Mouse (Mus musculus): ENCODE results near the gene Trim30a. TPM values are rescaled to one million over a fixed set of nuclear protein-coding genes. Genes with fewer than 3 reads are reported as not detected.
"Not testable (repeated sequence)": the region's sequence is repeated elsewhere in the genome, so short reads cannot be mapped to it uniquely, and the experiment has no call there.

Trim30a gene
- 10.3 and 16.8 TPM in 2 replicates for polyA plus RNA-seq (2012; rRNA removed)

DNA sequence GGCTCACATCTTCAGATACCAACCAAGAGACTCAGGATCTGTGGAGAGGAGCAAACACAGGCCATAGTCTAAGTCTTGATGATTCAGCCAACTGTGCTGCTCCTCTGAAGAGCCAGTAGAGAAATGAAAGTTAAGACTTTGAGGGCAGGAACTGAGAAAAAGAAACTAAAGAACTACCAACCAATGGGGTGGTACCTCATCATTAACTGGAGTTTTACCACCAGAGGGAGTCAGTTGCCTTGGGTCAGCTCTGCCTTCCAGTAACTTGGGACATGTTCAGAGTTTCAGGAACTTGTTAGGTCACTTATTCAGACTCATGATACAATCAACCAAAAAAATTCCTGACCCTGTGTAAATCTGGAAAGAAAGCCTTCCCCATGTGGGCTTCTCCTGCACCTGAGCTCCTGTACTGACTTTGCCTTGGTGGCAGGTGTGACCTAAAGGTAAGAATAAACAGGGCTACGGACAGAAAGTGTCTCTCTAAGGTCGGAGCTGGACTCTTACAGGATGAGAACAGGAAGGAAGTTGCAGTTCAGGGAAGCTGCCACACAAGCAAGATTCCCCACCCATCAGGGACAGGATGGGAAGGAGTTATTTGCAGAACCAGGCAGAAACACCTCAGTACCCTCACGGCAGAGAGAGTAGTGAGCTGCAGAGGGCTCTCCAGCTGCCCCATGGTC is at the start of gene Trim30a:
Gene Trim30a, minus strand, starts transcription at position 129 of the 680 bp plus-strand sequence.
- Histone ChIP-seq H3K36me3 (ENCODE audit: control insufficient read depth, insufficient read depth, low read length) (no peaks in the 10 kb centered on the region), H3K4me1 (replicated peaks; ENCODE audit: control insufficient read depth, insufficient read depth, low read length) (peaks cover 5% of the 10 kb centered on the region; the same call in 1 of the 2 replicates), H3K27ac (ENCODE audit: control insufficient read depth, insufficient read depth, low read length) (peak within 1 kb of the TSS; percentile 36; the same call in 1 of the 2 replicates), H3K4me3 (ENCODE audit: control insufficient read depth, insufficient read depth, low read length) (no peak within 1 kb of the TSS), H3K27me3 (ENCODE audit: control insufficient read depth, insufficient read depth, low read length) (no peaks in the 10 kb centered on the region)
- 20% methylated on average over 3 of the region's 3 CpGs for WGBS
- peak; percentile 22 for DNase-seq
- TF ChIP-seq POLR2A (IDR thresholded peaks at IDR 0.05; ENCODE audit: control insufficient read depth, extremely low read depth, insufficient read depth, low read length, poor library complexity) (no peak), CTCF (IDR thresholded peaks at IDR 0.05; ENCODE audit: borderline replicate concordance, control insufficient read depth, extremely low read depth, insufficient read depth, low read length, poor library complexity) (no peak)

DNA sequence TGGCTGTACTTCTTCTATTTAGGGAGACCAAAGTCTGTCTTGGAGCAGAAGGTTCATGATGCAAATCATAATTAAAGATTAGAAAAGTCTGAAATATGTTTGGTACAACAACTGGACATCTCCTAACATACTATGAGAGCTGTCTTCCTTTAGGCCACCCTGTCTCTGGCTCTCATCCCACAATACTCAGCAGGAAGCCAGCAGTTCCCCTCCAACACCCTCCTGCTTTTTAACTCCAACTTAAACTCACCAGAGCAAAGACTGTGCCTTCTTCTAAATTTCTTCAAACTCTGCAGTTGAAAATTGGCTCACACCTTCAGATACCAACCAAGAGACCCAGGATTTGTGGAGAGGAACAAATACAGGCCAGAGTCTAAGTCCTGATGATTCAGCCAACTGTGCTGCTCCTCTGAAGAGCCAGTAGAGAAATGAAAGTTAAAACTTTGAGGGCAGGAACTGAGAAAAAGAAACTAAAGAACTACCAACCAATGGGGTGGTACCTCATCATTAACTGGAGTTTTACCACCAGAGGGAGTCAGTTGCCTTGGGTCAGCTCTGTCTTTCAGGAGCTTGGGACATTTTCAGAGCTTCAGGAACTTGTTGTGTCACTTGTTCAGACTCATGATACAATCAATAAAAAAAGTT is 42.5 kb upstream of the Trim30a start, which contains the start of gene Trim30d:
Gene Trim30d, minus strand, starts transcription at position 429 of the 645 bp plus-strand sequence.
- H3K36me3 ChIP-seq (ENCODE audit: control insufficient read depth, insufficient read depth, low read length); H3K27me3 ChIP-seq (ENCODE audit: control insufficient read depth, insufficient read depth, low read length); H3K4me3 ChIP-seq (ENCODE audit: control insufficient read depth, insufficient read depth, low read length); DNase-seq; H3K4me1 ChIP-seq (replicated peaks; ENCODE audit: control insufficient read depth, insufficient read depth, low read length): not testable (repeated sequence)
- peak within 1 kb of the TSS; percentile 39; the same call in 1 of the 2 replicates for H3K27ac ChIP-seq (ENCODE audit: control insufficient read depth, insufficient read depth, low read length)

DNA sequence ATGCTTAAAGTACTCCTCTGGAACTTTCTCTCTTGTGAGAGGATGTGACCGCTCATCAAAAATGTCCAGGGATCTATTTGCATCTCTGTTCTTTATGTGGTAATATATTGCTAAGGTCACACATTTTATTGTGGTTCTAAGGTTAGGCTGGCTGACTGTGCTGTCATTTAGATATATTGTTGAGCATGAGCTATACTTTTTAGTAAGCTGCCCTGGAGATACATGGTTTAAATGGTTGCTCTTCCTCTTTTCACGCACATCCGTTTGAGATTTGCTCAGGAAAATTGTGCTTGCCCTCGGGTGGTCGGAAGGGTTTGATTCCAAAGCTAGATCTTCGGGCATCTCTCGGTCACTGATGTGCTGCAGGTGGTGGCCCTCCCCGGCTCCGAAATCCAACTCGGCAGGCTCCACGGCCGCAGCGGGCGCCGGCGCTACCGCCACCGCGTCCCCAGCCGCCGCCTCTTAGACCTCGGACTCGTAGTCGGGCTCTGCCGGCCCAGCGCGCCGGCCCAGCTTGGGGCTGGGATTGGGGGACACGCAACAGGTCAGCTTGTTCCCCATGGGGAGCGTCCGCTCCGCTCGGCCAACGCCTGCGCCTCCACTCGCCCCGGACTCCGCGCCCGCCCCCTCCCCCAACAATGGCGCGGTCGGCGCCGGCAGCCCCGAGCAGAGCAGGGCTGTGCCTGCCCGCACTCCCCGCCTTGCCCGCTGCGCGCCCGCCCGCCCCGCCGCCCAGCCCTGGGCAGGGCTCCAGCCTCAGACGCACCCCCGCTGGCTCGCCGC is 36.8 kb upstream of the Trim30a start:
- DNase-seq: no peak
- Histone ChIP-seq H3K27me3 (ENCODE audit: control insufficient read depth, insufficient read depth, low read length) (no peaks in the 10 kb centered on the region), H3K4me3 (ENCODE audit: control insufficient read depth, insufficient read depth, low read length) (no peak overlapping the region), H3K36me3 (ENCODE audit: control insufficient read depth, insufficient read depth, low read length) (no peaks in the 10 kb centered on the region), H3K4me1 (replicated peaks; ENCODE audit: control insufficient read depth, insufficient read depth, low read length) (no peaks in the 10 kb centered on the region), H3K27ac (ENCODE audit: control insufficient read depth, insufficient read depth, low read length) (no peak overlapping the region)
- no peak for TF ChIP-seq CTCF (IDR thresholded peaks at IDR 0.05; ENCODE audit: borderline replicate concordance, control insufficient read depth, extremely low read depth, insufficient read depth, low read length, poor library complexity)
- WGBS: 48% methylated on average over 58 of the region's 59 CpGs

DNA sequence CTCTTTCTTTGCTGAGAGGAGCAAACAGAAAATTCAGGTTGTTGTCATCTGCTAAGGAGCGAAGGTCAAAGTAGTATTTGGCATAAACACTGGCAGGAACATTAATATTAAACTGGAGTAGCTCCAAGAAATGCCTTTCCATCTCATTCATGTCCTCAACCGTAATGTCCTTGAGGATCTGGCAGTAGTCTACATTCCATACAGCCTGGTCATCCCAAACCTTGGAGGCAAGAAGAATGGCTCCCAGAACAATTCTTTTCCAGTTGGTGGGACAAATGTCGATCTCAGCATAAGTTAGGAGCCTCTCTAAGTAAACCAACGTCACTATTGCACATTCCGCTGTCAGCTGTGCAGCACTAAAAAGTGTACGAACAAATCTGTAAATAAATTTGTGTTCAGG is 36.2 kb upstream of the Trim30a start:
- not testable (repeated sequence) for H3K4me1 ChIP-seq (replicated peaks; ENCODE audit: control insufficient read depth, insufficient read depth, low read length); H3K27me3 ChIP-seq (ENCODE audit: control insufficient read depth, insufficient read depth, low read length); H3K27ac ChIP-seq (ENCODE audit: control insufficient read depth, insufficient read depth, low read length); H3K36me3 ChIP-seq (ENCODE audit: control insufficient read depth, insufficient read depth, low read length); DNase-seq; H3K4me3 ChIP-seq (ENCODE audit: control insufficient read depth, insufficient read depth, low read length)
- WGBS: 93% methylated on average over 6 of the region's 6 CpGs

DNA sequence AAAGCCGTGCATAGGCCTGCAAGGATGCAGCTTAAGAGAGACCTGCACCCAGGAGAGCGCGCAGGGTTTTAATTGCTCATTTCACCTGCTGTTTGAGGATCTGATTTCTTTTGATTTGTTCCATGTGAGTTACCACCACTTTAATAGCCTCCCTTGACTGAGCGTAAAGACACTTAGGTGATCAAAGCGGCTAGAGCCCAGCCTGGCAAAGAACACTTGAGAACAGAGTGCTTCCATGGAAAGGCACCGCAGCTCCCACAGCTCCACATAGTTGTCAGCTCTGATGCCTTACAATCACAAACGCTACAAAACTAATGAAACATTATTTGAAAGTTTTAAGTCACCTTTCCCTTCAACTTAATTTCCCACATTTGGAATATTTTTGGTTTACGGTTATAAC is 34.5 kb upstream of the Trim30a start:
- WGBS: 93% methylated on average over 7 of the region's 8 CpGs
- not testable (repeated sequence) for DNase-seq

DNA sequence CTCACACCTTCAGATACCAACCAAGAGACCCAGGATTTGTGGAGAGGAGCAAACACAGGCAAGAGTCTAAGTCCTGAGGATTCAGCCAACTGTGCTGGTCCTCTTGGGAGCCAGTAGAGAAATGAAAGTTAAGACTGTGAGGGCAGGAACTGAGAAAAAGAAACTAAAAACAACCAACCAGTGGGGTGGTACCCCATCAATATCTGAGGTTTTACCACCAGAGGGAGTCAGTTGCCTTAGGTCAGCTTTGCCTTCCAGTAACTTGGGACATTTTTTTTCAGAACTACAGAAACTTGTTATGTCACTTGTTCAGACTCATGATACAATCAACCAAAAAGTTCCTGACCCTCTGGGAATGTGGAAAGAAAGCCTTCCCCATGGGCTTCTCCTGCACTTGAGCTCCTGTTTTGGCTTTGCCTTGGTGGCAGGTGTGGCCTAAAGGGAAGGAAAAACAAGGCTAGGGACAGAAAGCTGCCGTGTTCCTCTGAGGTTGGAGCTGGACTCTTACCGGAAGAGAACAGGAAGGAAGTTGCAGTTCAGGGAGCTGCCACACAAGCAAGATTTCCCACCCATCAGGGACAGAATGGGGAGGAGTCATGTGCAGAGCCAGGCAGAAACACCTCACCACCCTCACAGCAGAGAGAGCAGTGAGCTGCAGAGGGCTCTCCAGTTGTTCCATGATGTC is 18.9 kb downstream of the Trim30a start:
- H3K27me3 ChIP-seq (ENCODE audit: control insufficient read depth, insufficient read depth, low read length): no peaks in the 10 kb centered on the region
- WGBS: 2% methylated on average over 2 of the region's 2 CpGs
- peaks cover 18% of the 10 kb centered on the region for H3K4me1 ChIP-seq (replicated peaks; ENCODE audit: control insufficient read depth, insufficient read depth, low read length)
- DNase-seq: peak; percentile 56
- H3K36me3 ChIP-seq (ENCODE audit: control insufficient read depth, insufficient read depth, low read length): no peaks in the 10 kb centered on the region
- peak overlapping the region; percentile 99 for H3K27ac ChIP-seq (ENCODE audit: control insufficient read depth, insufficient read depth, low read length)
- H3K4me3 ChIP-seq (ENCODE audit: control insufficient read depth, insufficient read depth, low read length): peak overlapping the region; percentile 48
- TF ChIP-seq POLR2A (IDR thresholded peaks at IDR 0.05; ENCODE audit: control insufficient read depth, extremely low read depth, insufficient read depth, low read length, poor library complexity) (0 out of 2 replicates have a peak, but pooled peaks have one; percentile 40), CTCF (IDR thresholded peaks at IDR 0.05; ENCODE audit: borderline replicate concordance, control insufficient read depth, extremely low read depth, insufficient read depth, low read length, poor library complexity) (no peak)

More for the DNA sequence above, 34.5 kb upstream of the Trim30a start:
- H3K4me3 ChIP-seq (ENCODE audit: control insufficient read depth, insufficient read depth, low read length); H3K36me3 ChIP-seq (ENCODE audit: control insufficient read depth, insufficient read depth, low read length); H3K27me3 ChIP-seq (ENCODE audit: control insufficient read depth, insufficient read depth, low read length); H3K4me1 ChIP-seq (replicated peaks; ENCODE audit: control insufficient read depth, insufficient read depth, low read length); H3K27ac ChIP-seq (ENCODE audit: control insufficient read depth, insufficient read depth, low read length): not testable (repeated sequence)
